22 mouse cellular contexts compared by ENCODE assay signal in genomic region chr15:92794275-92794674, GRCm38 (mm10).
"Had no signal": no experiment of that assay in that cellular context is flagged by ENCODE, and none has a peak within 500 bp of the region (broad histone marks: within the 10 kb centered on the region; RNA-seq: fewer than 3 reads in every experiment).

No protein-coding gene starts in this region.

- H3K4me2 ChIP-seq: limb, embryonic 12.5 days; limb, embryonic 13.5 days; limb, embryonic 15.5 days; liver, embryonic 11.5 days; liver, embryonic 12.5 days; liver, embryonic 13.5 days; liver, embryonic 15.5 days; lung, embryonic 14.5 days; lung, embryonic 15.5 days; midbrain, embryonic 11.5 days; midbrain, embryonic 12.5 days; midbrain, embryonic 13.5 days; midbrain, embryonic 15.5 days; neural tube, embryonic 12.5 days had no signal

- H3K9ac ChIP-seq: limb, embryonic 12.5 days; limb, embryonic 13.5 days; limb, embryonic 15.5 days; liver, embryonic 12.5 days; liver, embryonic 13.5 days; liver, embryonic 14.5 days; liver, embryonic 15.5 days; liver, postnatal 0 days; lung, embryonic 14.5 days; lung, embryonic 15.5 days; midbrain, embryonic 12.5 days; midbrain, embryonic 13.5 days; midbrain, embryonic 15.5 days; neural tube, embryonic 12.5 days had no signal

- H3K27ac ChIP-seq: left cerebral cortex, adult 2 months; limb, embryonic 10.5 days; limb, embryonic 12.5 days; limb, embryonic 13.5 days; limb, embryonic 15.5 days; liver, embryonic 12.5 days; liver, embryonic 13.5 days; liver, embryonic 14.5 days; liver, embryonic 15.5 days; lung, embryonic 15.5 days; macrophage; midbrain, embryonic 10.5 days; midbrain, embryonic 12.5 days; midbrain, embryonic 13.5 days; midbrain, embryonic 15.5 days; neural tube, embryonic 12.5 days had no signal

- H3K4me1 ChIP-seq: limb, embryonic 10.5 days; limb, embryonic 12.5 days; limb, embryonic 13.5 days; limb, embryonic 15.5 days; liver, embryonic 12.5 days; liver, embryonic 13.5 days; liver, embryonic 15.5 days; lung, embryonic 15.5 days; megakaryocyte, embryonic 14.5 days; midbrain, embryonic 10.5 days; midbrain, embryonic 12.5 days; midbrain, embryonic 13.5 days; midbrain, embryonic 15.5 days; neural tube, embryonic 12.5 days had no signal

- H3K36me3 ChIP-seq: limb, embryonic 10.5 days; limb, embryonic 12.5 days; limb, embryonic 13.5 days; limb, embryonic 15.5 days; liver, embryonic 12.5 days; liver, embryonic 13.5 days; liver, embryonic 15.5 days; lung, embryonic 15.5 days; midbrain, embryonic 10.5 days; midbrain, embryonic 12.5 days; midbrain, embryonic 13.5 days; midbrain, embryonic 15.5 days; neural tube, embryonic 12.5 days had no signal

- H3K4me3 ChIP-seq: left cerebral cortex, adult 2 months; limb, embryonic 10.5 days; limb, embryonic 12.5 days; limb, embryonic 13.5 days; limb, embryonic 15.5 days; liver, embryonic 12.5 days; liver, embryonic 13.5 days; liver, embryonic 15.5 days; lung, embryonic 15.5 days; megakaryocyte, embryonic 14.5 days; midbrain, embryonic 10.5 days; midbrain, embryonic 12.5 days; midbrain, embryonic 13.5 days; midbrain, embryonic 15.5 days; neural tube, embryonic 12.5 days had no signal

- H3K9me3 ChIP-seq: limb, embryonic 10.5 days; limb, embryonic 12.5 days; limb, embryonic 13.5 days; limb, embryonic 15.5 days; liver, embryonic 13.5 days; liver, embryonic 15.5 days; lung, embryonic 15.5 days; midbrain, embryonic 10.5 days; midbrain, embryonic 12.5 days; midbrain, embryonic 13.5 days; midbrain, embryonic 15.5 days; neural tube, embryonic 12.5 days had no signal

- H3K27me3 ChIP-seq: limb, embryonic 12.5 days; limb, embryonic 13.5 days; limb, embryonic 15.5 days; liver, embryonic 12.5 days; liver, embryonic 13.5 days; liver, embryonic 15.5 days; lung, embryonic 15.5 days; megakaryocyte, embryonic 14.5 days; midbrain, embryonic 12.5 days; midbrain, embryonic 13.5 days; midbrain, embryonic 15.5 days; neural tube, embryonic 12.5 days had no signal

- ATAC-seq: liver, embryonic 12.5 days; liver, postnatal 0 days; lung, postnatal 0 days; midbrain, embryonic 13.5 days; midbrain, embryonic 15.5 days had no signal
